Mouse (Mus musculus) right cerebral cortex, postnatal 4 days (tissue): ENCODE data around the gene Tmeff2.

Experiments
- DNase-seq: peaks from one replicate; pipeline ENCODE4 v3.0.0-alpha.2; 2022

Tmeff2 gene

GRCm38 (mm10) chr1:51114721-51115120, 214.3 kb downstream of the Tmeff2 start:
- DNase-seq = no peak

DNA sequence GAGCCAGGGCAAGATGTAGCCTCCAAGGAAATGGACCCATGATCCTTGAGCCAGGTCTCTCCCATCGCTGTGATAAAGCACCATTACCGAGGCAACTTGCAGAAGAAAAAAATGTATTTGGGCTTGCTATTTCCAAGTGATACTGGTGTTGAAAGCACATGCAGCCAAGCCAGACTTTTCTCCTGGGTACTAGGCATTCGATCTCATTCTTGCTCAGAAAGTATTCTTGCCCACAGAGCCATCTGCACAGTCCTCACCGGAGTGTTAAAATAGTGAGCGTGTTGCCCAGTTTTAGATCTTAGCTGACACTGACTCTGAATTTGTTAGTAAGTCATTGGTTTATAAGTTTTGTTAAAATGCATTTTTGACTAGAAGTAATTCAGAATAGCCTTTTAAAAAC, 215.3 kb downstream of the Tmeff2 start:
- DNase-seq = no peak

DNA sequence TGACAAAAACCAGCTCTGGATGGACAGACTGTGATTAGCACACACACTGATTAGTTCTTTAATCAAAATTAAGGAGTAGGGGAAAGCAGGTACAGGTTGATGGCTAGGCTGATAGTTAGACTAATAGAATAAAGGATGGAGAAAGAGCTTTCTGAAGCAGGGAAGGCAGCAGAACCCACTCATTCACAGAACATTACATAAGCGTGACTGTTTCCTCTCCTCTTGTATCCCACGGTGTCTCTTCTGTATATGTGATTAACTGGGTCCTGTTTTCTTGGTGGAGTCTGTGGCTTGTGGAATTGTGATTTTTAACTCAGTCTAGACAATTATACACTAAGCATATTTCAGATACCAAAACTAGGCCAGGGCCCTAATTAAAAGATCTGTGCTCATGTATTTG, 217.4 kb downstream of the Tmeff2 start:
- no peak for DNase-seq

GRCm38 (mm10) chr1:51125671-51126424, 225.4 kb downstream of the Tmeff2 start:
- no peak for DNase-seq

DNA sequence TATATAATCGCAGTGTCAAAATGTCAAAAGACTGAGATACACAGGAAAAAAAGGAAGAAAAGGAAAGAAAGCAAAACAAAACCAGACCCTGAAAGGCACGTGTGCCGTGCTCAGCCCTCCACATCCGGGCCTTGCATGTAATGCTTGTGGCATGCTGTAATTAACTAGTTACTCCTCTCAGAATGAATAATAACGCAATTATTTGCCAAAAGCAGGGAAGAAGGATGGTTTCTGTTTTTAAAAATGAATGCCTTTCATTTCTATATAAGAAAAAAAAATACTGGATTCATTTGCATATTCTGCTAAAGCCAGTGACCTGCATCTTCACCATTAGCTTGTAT, 225.9 kb downstream of the Tmeff2 start:
- no peak for DNase-seq

DNA sequence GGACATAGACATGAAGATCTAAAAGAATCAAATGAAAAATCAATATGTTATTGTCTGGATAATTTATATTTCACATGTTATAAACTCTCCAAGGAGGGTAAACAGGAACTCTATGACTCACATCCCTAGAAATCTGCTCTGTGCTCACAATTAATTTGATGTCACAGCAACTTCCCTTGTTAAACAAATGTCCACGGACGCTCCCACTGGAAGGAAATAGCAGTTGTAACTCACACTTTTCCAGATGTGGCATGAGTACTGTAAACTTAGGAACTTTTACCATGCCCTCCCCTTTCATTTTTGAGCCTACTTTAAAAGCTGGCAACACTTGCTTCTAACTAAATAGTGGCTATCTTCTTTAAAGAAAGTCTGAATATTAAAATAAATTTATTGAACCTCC, 236.3 kb downstream of the Tmeff2 start:
- no peak for DNase-seq

- no peak for DNase-seq
These were observed 239.2 kb downstream of the Tmeff2 start for GRCm38 (mm10) chr1:51139605-51140004.

DNA sequence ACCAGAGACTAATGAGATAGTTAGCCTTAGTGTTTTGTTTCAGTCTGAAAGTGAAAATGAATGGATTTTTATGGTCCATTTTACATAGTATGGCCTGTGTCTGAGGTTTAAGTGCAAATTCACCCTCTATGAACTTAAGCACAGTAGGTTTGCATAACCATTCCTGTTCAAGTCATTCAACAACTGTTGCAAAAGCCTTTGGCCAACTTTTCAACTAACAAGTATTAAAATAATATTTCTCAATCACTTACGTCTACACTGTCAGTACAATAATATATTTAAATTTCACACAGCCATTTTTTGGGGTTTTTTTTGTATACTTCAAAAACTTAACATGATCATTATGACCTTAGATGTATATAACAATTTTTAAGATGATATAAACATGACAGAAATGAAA, 240.9 kb downstream of the Tmeff2 start:
- no peak for DNase-seq

GRCm38 (mm10) chr1:51142729-51143128, 242.3 kb downstream of the Tmeff2 start:
- DNase-seq = no peak

- no peak for DNase-seq
These were observed 245.2 kb downstream of the Tmeff2 start for GRCm38 (mm10) chr1:51145693-51146092.

DNA sequence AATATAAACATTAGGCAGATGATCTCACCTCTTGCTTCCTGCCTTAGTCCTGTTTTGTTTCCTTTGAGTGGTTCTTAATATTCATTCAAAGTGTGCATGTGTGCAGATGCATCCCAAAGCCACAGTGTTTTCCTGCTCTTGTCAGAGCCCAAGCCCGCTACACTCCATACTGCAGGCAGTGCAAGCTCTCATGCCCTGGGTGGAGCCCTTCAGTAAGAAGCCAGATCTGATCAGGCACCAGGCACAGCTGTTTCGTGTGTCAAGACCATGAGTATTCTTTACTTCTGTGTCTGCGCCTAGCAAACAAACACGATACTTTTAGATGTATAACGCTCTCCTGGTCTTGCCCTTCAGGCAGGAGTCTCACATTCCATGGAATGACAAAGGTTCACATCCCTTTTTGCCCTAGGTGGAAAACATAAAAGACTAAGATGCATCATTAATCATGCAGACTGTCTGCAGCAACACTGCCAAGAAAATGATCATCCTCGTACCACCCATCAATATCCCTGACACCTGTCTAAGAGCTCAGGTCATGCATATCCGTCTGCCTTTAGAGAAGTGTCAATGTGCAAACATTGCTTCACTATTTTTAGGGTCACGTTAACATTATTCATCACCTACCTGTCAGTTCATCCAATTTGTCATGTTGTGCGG, 248.2 kb downstream of the Tmeff2 start:
- DNase-seq = no peak

GRCm38 (mm10) chr1:51149488-51149887, 249.0 kb downstream of the Tmeff2 start:
- DNase-seq = no peak

DNA sequence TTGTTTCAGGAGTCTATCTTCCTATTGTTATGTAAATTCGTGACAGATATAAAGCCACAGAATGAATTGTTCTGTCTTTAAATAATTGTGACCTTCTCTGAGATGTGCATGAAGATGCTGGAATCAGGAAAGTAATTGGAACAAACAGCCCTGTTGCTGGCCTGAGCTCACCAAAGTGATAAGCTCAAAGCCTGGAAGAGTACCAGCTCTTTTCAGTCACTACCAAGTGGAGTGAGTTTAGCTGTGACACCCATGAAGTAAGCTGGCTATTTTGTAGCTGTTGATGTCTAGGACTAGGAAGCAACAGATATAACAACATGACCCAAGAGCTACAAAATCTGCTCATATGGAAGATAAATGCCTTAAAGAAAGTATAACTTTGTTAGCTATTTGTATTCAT, 249.4 kb downstream of the Tmeff2 start:
- DNase-seq = no peak

- DNase-seq = no peak
These were observed 251.6 kb downstream of the Tmeff2 start for GRCm38 (mm10) chr1:51152017-51152416.

DNA sequence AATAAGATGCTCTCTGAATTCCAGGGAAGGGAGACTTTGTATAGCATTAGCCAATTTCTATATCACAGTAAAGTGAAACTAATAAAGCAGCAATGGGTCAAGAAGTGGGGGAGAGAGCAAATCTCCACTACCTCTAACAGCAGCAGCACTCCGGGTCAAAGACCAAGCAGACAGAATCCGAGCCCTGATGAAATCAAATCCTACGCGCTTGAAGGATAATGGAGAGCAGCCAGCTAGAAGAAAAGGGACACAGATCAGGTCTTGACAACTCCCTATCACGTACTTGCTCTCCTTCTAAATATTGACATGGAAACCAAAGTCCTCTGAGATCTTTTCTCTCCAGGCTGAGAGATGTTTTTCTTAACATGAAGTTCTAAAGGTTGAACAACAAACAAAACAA, 252.4 kb downstream of the Tmeff2 start:
- no peak for DNase-seq

DNA sequence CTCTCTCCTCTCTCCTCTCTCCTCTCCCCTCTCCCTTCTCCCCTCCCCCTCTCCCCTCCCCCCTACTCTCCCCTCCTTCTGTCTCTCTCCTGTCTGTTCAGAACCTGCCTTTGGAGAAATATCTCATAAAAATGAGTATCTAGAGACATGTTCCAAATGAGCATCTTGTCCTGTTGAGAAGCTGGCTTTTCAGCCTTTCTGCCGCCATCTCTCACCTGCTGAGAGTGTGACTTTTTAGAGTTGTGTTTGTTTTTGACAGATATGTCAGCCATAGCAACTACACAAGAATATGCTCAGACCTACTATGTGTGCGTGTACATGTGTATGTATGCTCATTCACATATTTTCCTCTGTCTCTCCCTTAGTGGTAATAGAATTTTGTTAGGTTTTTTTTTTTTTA, 283.8 kb downstream of the Tmeff2 start:
- no peak for DNase-seq

- no peak for DNase-seq
These were observed 288.6 kb downstream of the Tmeff2 start for GRCm38 (mm10) chr1:51189008-51189407.

DNA sequence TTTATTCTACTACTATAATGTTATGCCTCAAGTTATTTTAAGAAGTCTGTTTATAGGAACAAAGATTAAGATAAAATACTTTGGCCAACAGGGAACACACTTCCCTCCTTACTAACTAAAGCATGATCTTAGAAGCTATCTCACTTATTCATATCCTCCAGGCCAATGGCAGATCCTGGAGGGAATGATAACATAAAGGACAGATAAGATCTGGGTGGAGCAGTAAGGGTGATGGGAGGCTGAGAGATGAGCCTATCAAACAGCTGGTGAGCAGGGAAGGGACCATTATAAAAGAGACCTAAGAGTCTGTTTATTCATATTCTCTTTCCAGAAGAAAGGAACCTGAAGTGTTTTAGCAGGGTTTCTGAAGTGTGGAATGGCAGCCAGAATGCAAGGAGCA, 290.8 kb downstream of the Tmeff2 start:
- no peak for DNase-seq

GRCm38 (mm10) chr1:51191872-51192613, 291.6 kb downstream of the Tmeff2 start:
- no peak for DNase-seq

DNA sequence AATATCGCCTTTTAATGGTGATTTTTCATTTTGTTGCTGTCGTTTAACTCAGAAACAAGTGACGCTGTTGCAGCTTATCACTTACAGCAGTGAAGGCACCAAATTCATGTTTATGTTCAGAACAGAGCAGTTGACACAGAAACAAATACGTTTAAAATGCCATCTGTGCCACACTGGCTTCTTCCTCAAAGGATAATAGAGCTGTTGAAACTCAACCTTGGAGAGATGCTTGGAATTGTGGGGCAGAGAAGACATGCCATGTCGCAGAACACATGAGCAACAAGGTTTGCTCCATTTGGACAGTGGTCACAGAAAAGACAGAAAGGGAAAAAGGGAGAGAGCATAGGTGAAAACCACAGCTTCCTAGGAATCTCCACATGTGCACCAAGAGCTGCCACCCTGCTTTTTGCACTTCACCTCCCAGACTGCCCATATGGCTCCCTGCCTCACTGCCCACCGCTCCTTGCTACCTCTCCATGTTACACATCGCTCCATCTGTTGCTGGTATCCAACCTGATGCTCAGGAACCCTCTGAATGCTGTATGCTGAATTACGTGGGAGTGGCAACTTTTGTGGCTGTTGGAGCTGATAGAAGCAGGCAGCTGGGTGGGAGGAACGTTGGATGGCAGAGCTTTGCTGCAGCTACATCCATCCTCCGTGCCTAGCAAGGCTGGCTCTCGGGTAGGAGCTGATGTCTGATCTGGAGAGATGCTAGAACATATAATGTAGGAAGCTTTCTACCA, 298.8 kb downstream of the Tmeff2 start:
- DNase-seq = no peak

- no peak for DNase-seq
These were observed 299.5 kb downstream of the Tmeff2 start for GRCm38 (mm10) chr1:51199954-51200353.

DNA sequence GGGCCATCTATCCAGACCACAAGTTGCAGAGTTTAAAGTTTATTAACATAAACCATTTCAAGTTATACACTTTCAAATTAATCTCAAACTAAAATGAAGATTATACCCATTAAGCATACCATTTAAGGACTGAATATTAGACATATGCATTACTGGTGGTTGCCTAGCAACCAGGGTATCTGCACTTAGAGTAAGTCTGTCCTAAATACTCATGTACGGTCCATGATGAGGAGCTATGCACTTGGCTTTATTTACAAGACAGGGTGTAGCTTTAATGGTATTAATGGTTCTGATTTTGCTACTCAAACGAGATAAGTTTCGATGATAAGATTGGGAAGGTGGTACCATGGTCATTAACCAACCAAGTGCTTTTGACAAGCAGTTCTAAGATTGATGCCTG, 315.2 kb downstream of the Tmeff2 start:
- no peak for DNase-seq

DNA sequence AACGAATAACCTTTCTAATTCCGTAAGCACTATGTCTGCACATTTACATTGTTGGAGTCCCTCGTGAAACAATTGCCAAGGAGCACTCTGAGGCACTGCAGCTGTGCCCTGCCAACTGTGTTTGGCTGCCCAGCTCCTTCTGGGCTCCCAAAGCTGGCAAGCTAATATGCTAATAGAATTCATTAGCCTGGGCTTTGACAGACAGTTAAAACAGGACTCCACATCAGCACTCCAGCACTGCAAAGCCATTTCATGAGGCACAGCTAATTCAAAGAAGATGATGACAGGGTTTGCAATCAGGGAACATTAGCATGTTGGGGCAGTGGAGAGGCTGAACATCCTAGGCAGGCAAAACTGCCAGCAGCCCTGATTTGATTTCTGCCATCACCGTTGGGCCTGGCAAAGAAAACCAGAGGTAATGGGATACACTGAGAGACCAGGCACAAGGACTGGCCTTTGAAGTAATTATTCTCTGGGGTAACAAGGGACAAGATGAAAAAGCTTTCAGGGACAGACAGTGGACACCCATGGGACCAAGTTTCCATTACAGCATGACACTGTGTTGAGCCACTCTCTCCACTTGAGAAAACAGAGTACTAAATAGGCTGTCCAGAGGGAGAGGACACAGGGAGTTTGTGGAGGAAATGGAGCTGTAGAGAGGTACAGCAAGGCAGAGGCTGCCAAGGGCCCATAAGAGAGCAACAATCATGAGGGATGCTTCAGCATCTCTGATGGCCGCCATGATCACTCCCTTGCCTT, 316.0 kb downstream of the Tmeff2 start:
- no peak for DNase-seq
